Mouse (Mus musculus): ENCODE data around the gene Nsd1. TPM values are rescaled to one million over a fixed set of nuclear protein-coding genes. Genes with fewer than 3 reads are reported as not detected.
"Not testable (repeated sequence)": the region's sequence is repeated elsewhere in the genome, so short reads cannot be mapped to it uniquely, and the experiment has no call there.

The Nsd1 gene
- polyA plus RNA-seq, 1 experiment = 34.1 TPM

- Histone ChIP-seq H3K4me1 (ENCODE audit: control insufficient read depth, insufficient read depth, insufficient read length, low read length) (0 out of 2 replicates have a peak, but pooled peaks cover 2% of the 10 kb centered on the region), H3K27ac (replicated peaks; ENCODE audit: low read depth, low read length) (no peak overlapping the region), H3K4me3 (ENCODE audit: insufficient read depth, low read depth, low read length) (no peak overlapping the region)
These were observed 30.0 kb upstream of the Nsd1 start for GRCm38 (mm10) chr13:55179591-55179990.

- Histone ChIP-seq H3K4me1 (ENCODE audit: control insufficient read depth, insufficient read depth, insufficient read length, low read length) (0 out of 2 replicates have a peak, but pooled peaks cover 2% of the 10 kb centered on the region), H3K4me3 (ENCODE audit: insufficient read depth, low read depth, low read length) (peak overlapping the region; percentile 63), H3K27ac (replicated peaks; ENCODE audit: low read depth, low read length) (peak overlapping the region; percentile 78)
These were observed 27.8 kb upstream of the Nsd1 start for GRCm38 (mm10) chr13:55181786-55182172.

GRCm38 (mm10) chr13:55182173-55182894 is 27.2 kb upstream of the Nsd1 start:
- H3K27ac ChIP-seq (replicated peaks; ENCODE audit: low read depth, low read length) = peak overlapping the region; percentile 78
- 0 out of 2 replicates have a peak, but pooled peaks cover 2% of the 10 kb centered on the region for H3K4me1 ChIP-seq (ENCODE audit: control insufficient read depth, insufficient read depth, insufficient read length, low read length)
- H3K4me3 ChIP-seq (ENCODE audit: insufficient read depth, low read depth, low read length) = peak overlapping the region; percentile 63

- H3K4me1 ChIP-seq (ENCODE audit: control insufficient read depth, insufficient read depth, insufficient read length, low read length) = 0 out of 2 replicates have a peak, but pooled peaks cover 2% of the 10 kb centered on the region
- no peak overlapping the region for H3K4me3 ChIP-seq (ENCODE audit: insufficient read depth, low read depth, low read length)
- no peak overlapping the region for H3K27ac ChIP-seq (replicated peaks; ENCODE audit: low read depth, low read length)
These were observed 26.2 kb upstream of the Nsd1 start for GRCm38 (mm10) chr13:55183382-55183781.

- not testable (repeated sequence) for H3K4me1 ChIP-seq (ENCODE audit: control insufficient read depth, insufficient read depth, insufficient read length, low read length); H3K4me3 ChIP-seq (ENCODE audit: insufficient read depth, low read depth, low read length); H3K27ac ChIP-seq (replicated peaks; ENCODE audit: low read depth, low read length)
These were observed 22.5 kb upstream of the Nsd1 start for GRCm38 (mm10) chr13:55187062-55187461.

GRCm38 (mm10) chr13:55189531-55190107 is 20.0 kb upstream of the Nsd1 start:
- Histone ChIP-seq H3K4me1 (ENCODE audit: control insufficient read depth, insufficient read depth, insufficient read length, low read length) (peaks cover 4% of the 10 kb centered on the region; the same call in 1 of the 2 replicates), H3K4me3 (ENCODE audit: insufficient read depth, low read depth, low read length) (peak overlapping the region; percentile 69), H3K27ac (replicated peaks; ENCODE audit: low read depth, low read length) (peak overlapping the region; percentile 88)

GRCm38 (mm10) chr13:55190121-55190868 is 19.3 kb upstream of the Nsd1 start:
- Histone ChIP-seq H3K27ac (replicated peaks; ENCODE audit: low read depth, low read length) (peak overlapping the region; percentile 88), H3K4me1 (ENCODE audit: control insufficient read depth, insufficient read depth, insufficient read length, low read length) (peaks cover 4% of the 10 kb centered on the region; the same call in 1 of the 2 replicates), H3K4me3 (ENCODE audit: insufficient read depth, low read depth, low read length) (peak overlapping the region; percentile 69)

- Histone ChIP-seq H3K4me1 (ENCODE audit: control insufficient read depth, insufficient read depth, insufficient read length, low read length) (peaks cover 4% of the 10 kb centered on the region; the same call in 1 of the 2 replicates), H3K27ac (replicated peaks; ENCODE audit: low read depth, low read length) (no peak overlapping the region), H3K4me3 (ENCODE audit: insufficient read depth, low read depth, low read length) (no peak overlapping the region)
These were observed 18.0 kb upstream of the Nsd1 start for GRCm38 (mm10) chr13:55191535-55191934.

GRCm38 (mm10) chr13:55202758-55203157 is 6.8 kb upstream of the Nsd1 start:
- H3K27ac ChIP-seq (replicated peaks; ENCODE audit: low read depth, low read length) = 0 out of 2 replicates have a peak overlapping the region, but pooled peaks have one; percentile 27
- not testable (repeated sequence) for H3K4me1 ChIP-seq (ENCODE audit: control insufficient read depth, insufficient read depth, insufficient read length, low read length); H3K4me3 ChIP-seq (ENCODE audit: insufficient read depth, low read depth, low read length)

- Histone ChIP-seq H3K27ac (replicated peaks; ENCODE audit: low read depth, low read length) (no peak overlapping the region), H3K4me1 (ENCODE audit: control insufficient read depth, insufficient read depth, insufficient read length, low read length) (no peaks in the 10 kb centered on the region), H3K4me3 (ENCODE audit: insufficient read depth, low read depth, low read length) (no peak overlapping the region)
These were observed 5.8 kb upstream of the Nsd1 start for GRCm38 (mm10) chr13:55203740-55204139.

GRCm38 (mm10) chr13:55204667-55205389 is 4.8 kb upstream of the Nsd1 start:
- Histone ChIP-seq H3K27ac (replicated peaks; ENCODE audit: low read depth, low read length) (no peak overlapping the region), H3K4me3 (ENCODE audit: insufficient read depth, low read depth, low read length) (no peak overlapping the region), H3K4me1 (ENCODE audit: control insufficient read depth, insufficient read depth, insufficient read length, low read length) (no peaks in the 10 kb centered on the region)

- Histone ChIP-seq H3K27ac (replicated peaks; ENCODE audit: low read depth, low read length) (no peak overlapping the region), H3K4me1 (ENCODE audit: control insufficient read depth, insufficient read depth, insufficient read length, low read length) (no peaks in the 10 kb centered on the region), H3K4me3 (ENCODE audit: insufficient read depth, low read depth, low read length) (no peak overlapping the region)
These were observed 4.0 kb upstream of the Nsd1 start for GRCm38 (mm10) chr13:55205448-55206205.

- peaks cover 10% of the 10 kb centered on the region; the same call in 1 of the 2 replicates for H3K4me1 ChIP-seq (ENCODE audit: control insufficient read depth, insufficient read depth, insufficient read length, low read length)
- no peak overlapping the region for H3K27ac ChIP-seq (replicated peaks; ENCODE audit: low read depth, low read length)
- H3K4me3 ChIP-seq (ENCODE audit: insufficient read depth, low read depth, low read length) = no peak overlapping the region
These were observed 539 bp upstream of the Nsd1 start for GRCm38 (mm10) chr13:55208837-55209648.

Data from brown adipose tissue, adult 24 weeks (tissue).